Mouse (Mus musculus) liver, embryonic 14.5 days (tissue): ENCODE results near the gene 9130019O22Rik. TPM values are rescaled to one million over a fixed set of nuclear protein-coding genes. Genes with fewer than 3 reads are reported as not detected.

Source experiments
- ATAC-seq: fragments of 200-750 bp; cut with Nextera tagmentation; 2 replicates; pipeline ENCODE4 v1.8.0; 2017; ENCODE audit warnings: moderate number of reproducible peaks, mild to moderate bottlenecking, moderate library complexity; ENCODE audit not compliant: insufficient read depth
- DNase-seq, 3 experiments: peaks; one replicate each; pipeline ENCODE4 v3.0.0-alpha.2; 2012 to 2013; ENCODE audit warnings: low read depth in 3 of 3, low spot score in 3 of 3
- H3K27ac ChIP-seq: fragments of 300-500 bp; sonication (generic); 2 replicates; pipeline ENCODE4 v1.5.1; 2014; ENCODE audit warnings: moderate library complexity, mild to moderate bottlenecking, control low read depth, inconsistent platforms
- H3K27me3 ChIP-seq: fragments of 300-500 bp; sonication (generic); 2 replicates; pipeline ENCODE4 v1.6.1; 2014; ENCODE audit warnings: mild to moderate bottlenecking, low read length, moderate library complexity; ENCODE audit not compliant: control insufficient read depth, insufficient read depth
- H3K36me3 ChIP-seq: fragments of 300-500 bp; sonication (generic); replicated peaks from 2 replicates; pipeline ENCODE4 v1.6.1; 2014; ENCODE audit warnings: low read depth; ENCODE audit not compliant: control insufficient read depth, insufficient read depth
- H3K4me1 ChIP-seq, 2 experiments: fragments of 200-500 bp in 1 of 2; fragments of 300-500 bp in 1 of 2; sonication (generic) in 1 of 2; replicated peaks; 2 replicates each; pipeline ENCODE4 v1.6.1; 2012 to 2014; ENCODE audit warnings: antibody characterized with exemption in 1 of 2, inconsistent platforms in 1 of 2, low read length in 1 of 2; ENCODE audit not compliant: control insufficient read depth in 2 of 2, insufficient read depth in 2 of 2
- H3K4me2 ChIP-seq: fragments of 300-500 bp; sonication (generic); 2 replicates; pipeline ENCODE4 v1.6.1; 2014; ENCODE audit warnings: low read depth, mild to moderate bottlenecking, control low read depth, moderate library complexity
- H3K4me3 ChIP-seq, 2 experiments: fragments of 200-500 bp in 1 of 2; fragments of 300-500 bp in 1 of 2; sonication (generic) in 1 of 2; 2 replicates each; pipeline ENCODE4 v1.5.1; 2012 to 2014; ENCODE audit warnings: low read depth in 2 of 2, low read length in 2 of 2, mild to moderate bottlenecking in 2 of 2, control low read depth in 1 of 2, inconsistent platforms in 1 of 2, moderate library complexity in 1 of 2; ENCODE audit not compliant: insufficient read depth in 1 of 2
- H3K9ac ChIP-seq: fragments of 300-500 bp; sonication (generic); replicated peaks from 2 replicates; pipeline ENCODE4 v1.6.1; 2014; ENCODE audit warnings: mild to moderate bottlenecking, control low read depth, moderate library complexity
- H3K9me3 ChIP-seq: fragments of 300-500 bp; sonication (generic); 2 replicates; pipeline ENCODE4 v1.6.1; 2016; ENCODE audit warnings: low read length, mixed read lengths; ENCODE audit not compliant: control insufficient read depth
- CTCF ChIP-seq: IDR thresholded peaks from 2 replicates; pipeline ENCODE4 v1.5.1; 2016; ENCODE audit warnings: antibody characterized with exemption, low read depth, control low read depth
- EP300 ChIP-seq: IDR thresholded peaks from 2 replicates; pipeline ENCODE4 v1.6.1; 2016; ENCODE audit warnings: antibody characterized with exemption, low read depth
- WGBS: fragments of 180-500 bp; shearing (Covaris S2); extraction: QIAGEN DNeasy Blood & Tissue Kit; methylation state at CpG from one replicate; pipeline ENCODE4 v1.1.7; 2014; ENCODE audit not compliant: insufficient replicate concordance; 5-methylcytosine and 5-hydroxymethylcytosine counted together
- polyA plus RNA-seq, 2 experiments: library from polyadenylated mRNA; depleted of rRNA in 1 of 2; stranded (reverse) in 1 of 2; unstranded in 1 of 2; fragments of >200 nt; fragmentation: Nextera tagmentation in 1 of 2; extraction: Ambion mirVana in 1 of 2; gene quantifications; 2 replicates each; pipeline versions ENCODE4 v1.2.1 to v1.2.3; 2012 to 2014

The 9130019O22Rik gene
- polyA plus RNA-seq, 2 experiments = 0.71 to 1.0 TPM

GRCm38 (mm10) chr7:127357871-127358270 is 29.1 kb downstream of the 9130019O22Rik start:
- H3K27ac ChIP-seq = no peak overlapping the region
- no peak overlapping the region for H3K9ac ChIP-seq
- no peak overlapping the region for H3K4me2 ChIP-seq
- no peaks in the 10 kb centered on the region for H3K36me3 ChIP-seq
- H3K9me3 ChIP-seq = no peaks in the 10 kb centered on the region
- TF ChIP-seq CTCF (no peak), EP300 (no peak)
- no peaks in the 10 kb centered on the region for H3K4me1 ChIP-seq
- no peak for DNase-seq
- no peak overlapping the region for H3K4me3 ChIP-seq
- no peak for ATAC-seq
- 48% methylated on average over 2 of the region's 2 CpGs for WGBS
- H3K27me3 ChIP-seq = no peaks in the 10 kb centered on the region

GRCm38 (mm10) chr7:127355796-127356195 is 31.2 kb downstream of the 9130019O22Rik start:
- no peak for DNase-seq
- Histone ChIP-seq H3K27me3 (no peaks in the 10 kb centered on the region), H3K4me2 (no peak overlapping the region), H3K9ac (no peak overlapping the region), H3K4me3 (no peak overlapping the region), H3K27ac (no peak overlapping the region), H3K36me3 (no peaks in the 10 kb centered on the region), H3K9me3 (no peaks in the 10 kb centered on the region), H3K4me1 (no peaks in the 10 kb centered on the region)
- 47% methylated on average over 3 of the region's 3 CpGs for WGBS
- ATAC-seq = no peak
- TF ChIP-seq CTCF (no peak), EP300 (no peak)

- no peak for DNase-seq
- no peak overlapping the region for H3K4me2 ChIP-seq
Observed at GRCm38 (mm10) chr7:127351230-127352004, 35.5 kb downstream of the 9130019O22Rik start.

GRCm38 (mm10) chr7:127346676-127347075 is 40.3 kb downstream of the 9130019O22Rik start:
- H3K4me2 ChIP-seq = peak overlapping the region; percentile 90
- TF ChIP-seq CTCF (no peak), EP300 (no peak)
- no peak for DNase-seq
- H3K4me3 ChIP-seq = no peak overlapping the region; a peak in 1 of 4 replicates
- 17% methylated on average over 8 of the region's 8 CpGs for WGBS
- H3K36me3 ChIP-seq = no peaks in the 10 kb centered on the region
- no peaks in the 10 kb centered on the region for H3K27me3 ChIP-seq
- H3K27ac ChIP-seq = no peak overlapping the region
- H3K9me3 ChIP-seq = no peaks in the 10 kb centered on the region
- no peak for ATAC-seq
- no peak overlapping the region for H3K9ac ChIP-seq
- peaks cover 5 to 7% of the 10 kb centered on the region in 2 experiments; a peak in 3 of 4 replicates for H3K4me1 ChIP-seq

More at GRCm38 (mm10) chr7:127351230-127352004, 35.5 kb downstream of the 9130019O22Rik start:
- TF ChIP-seq CTCF = no peak
- TF ChIP-seq EP300 = no peak
- no peak for ATAC-seq
- Histone ChIP-seq H3K4me1 (peaks cover 3 to 5% of the 10 kb centered on the region in 2 experiments; a peak in 3 of 4 replicates), H3K4me3 (no peak overlapping the region), H3K27me3 (no peaks in the 10 kb centered on the region), H3K9me3 (no peaks in the 10 kb centered on the region), H3K36me3 (no peaks in the 10 kb centered on the region), H3K27ac (no peak overlapping the region), H3K9ac (no peak overlapping the region)
- 35% methylated on average over 5 of the region's 5 CpGs for WGBS

GRCm38 (mm10) chr7:127345512-127346325 is 41.2 kb downstream of the 9130019O22Rik start, which contains the start of gene Zfp768:
Zfp768 (minus strand) TSS chr7:127345589.
- Histone ChIP-seq H3K4me3 (peak within 1 kb of the TSS; percentile 67 to 69), H3K27ac (no peak within 1 kb of the TSS), H3K27me3 (no peaks in the 10 kb centered on the region), H3K4me1 (peaks cover 5 to 7% of the 10 kb centered on the region in 2 experiments; a peak in 3 of 4 replicates), H3K9me3 (no peaks in the 10 kb centered on the region), H3K4me2 (peak within 1 kb of the TSS; percentile 90), H3K9ac (peak within 1 kb of the TSS; percentile 55), H3K36me3 (no peaks in the 10 kb centered on the region)
- ATAC-seq (peak; percentile 85), DNase-seq (peak; percentile 66 to 72 (median 69))
- WGBS = under 1% methylated on average over 67 of the region's 76 CpGs
- no peak for TF ChIP-seq CTCF
- TF ChIP-seq EP300 = no peak
